Mouse (Mus musculus): ENCODE measurements around the gene Mapk10.

Gene Mapk10

GRCm38 (mm10) chr5:103050319-103050916 lies 160.7 kb downstream of the Mapk10 start:
- no peak for DNase-seq (ENCODE audit: low spot score)

- DNase-seq (ENCODE audit: low spot score): no peak
These were observed 163.1 kb downstream of the Mapk10 start for GRCm38 (mm10) chr5:103048011-103048410.

- DNase-seq (ENCODE audit: low spot score): no peak
These were observed 173.4 kb downstream of the Mapk10 start for GRCm38 (mm10) chr5:103037752-103038151.

- no peak for DNase-seq (ENCODE audit: low spot score)
These were observed 182.1 kb downstream of the Mapk10 start for GRCm38 (mm10) chr5:103028940-103029621.

GRCm38 (mm10) chr5:103022504-103023172 lies 188.5 kb downstream of the Mapk10 start:
- DNase-seq (ENCODE audit: low spot score): no peak

- DNase-seq (ENCODE audit: low spot score): no peak
These were observed 189.7 kb downstream of the Mapk10 start for GRCm38 (mm10) chr5:103021479-103021878.

- DNase-seq (ENCODE audit: low spot score): no peak
These were observed 190.2 kb downstream of the Mapk10 start for GRCm38 (mm10) chr5:103020954-103021353.

GRCm38 (mm10) chr5:103020127-103020526 lies 191.0 kb downstream of the Mapk10 start:
- DNase-seq (ENCODE audit: low spot score): no peak

GRCm38 (mm10) chr5:103017637-103018036 lies 193.5 kb downstream of the Mapk10 start:
- no peak for DNase-seq (ENCODE audit: low spot score)

- no peak for DNase-seq (ENCODE audit: low spot score)
These were observed 196.8 kb downstream of the Mapk10 start for GRCm38 (mm10) chr5:103014309-103014708.

- no peak for DNase-seq (ENCODE audit: low spot score)
These were observed 202.2 kb downstream of the Mapk10 start for GRCm38 (mm10) chr5:103008894-103009293.

- no peak for DNase-seq (ENCODE audit: low spot score)
These were observed 209.0 kb downstream of the Mapk10 start for GRCm38 (mm10) chr5:103002116-103002515.

- no peak for DNase-seq (ENCODE audit: low spot score)
These were observed 210.6 kb downstream of the Mapk10 start for GRCm38 (mm10) chr5:103000572-103000971.

- no peak for DNase-seq (ENCODE audit: low spot score)
These were observed 212.6 kb downstream of the Mapk10 start for GRCm38 (mm10) chr5:102998524-102998923.

GRCm38 (mm10) chr5:102997907-102998306 lies 213.2 kb downstream of the Mapk10 start:
- DNase-seq (ENCODE audit: low spot score): no peak

GRCm38 (mm10) chr5:102996331-102996730 lies 214.8 kb downstream of the Mapk10 start:
- DNase-seq (ENCODE audit: low spot score): no peak

GRCm38 (mm10) chr5:102995928-102996327 lies 215.2 kb downstream of the Mapk10 start:
- no peak for DNase-seq (ENCODE audit: low spot score)

- no peak for DNase-seq (ENCODE audit: low spot score)
These were observed 217.2 kb downstream of the Mapk10 start for GRCm38 (mm10) chr5:102993951-102994350.

- no peak for DNase-seq (ENCODE audit: low spot score)
These were observed 219.4 kb downstream of the Mapk10 start for GRCm38 (mm10) chr5:102991691-102992090.

GRCm38 (mm10) chr5:102978382-102978781 lies 232.8 kb downstream of the Mapk10 start:
- DNase-seq (ENCODE audit: low spot score): no peak

GRCm38 (mm10) chr5:102977138-102977537 lies 234.0 kb downstream of the Mapk10 start:
- no peak for DNase-seq (ENCODE audit: low spot score)

GRCm38 (mm10) chr5:102976540-102976939 lies 234.6 kb downstream of the Mapk10 start:
- no peak for DNase-seq (ENCODE audit: low spot score)

GRCm38 (mm10) chr5:102974400-102974799 lies 236.7 kb downstream of the Mapk10 start:
- DNase-seq (ENCODE audit: low spot score): no peak
